Mouse (Mus musculus) heart, embryonic 12.5 days (tissue): ENCODE data around the gene Wnk1. TPM values are rescaled to one million over a fixed set of nuclear protein-coding genes. Genes with fewer than 3 reads are reported as not detected.

ENCODE experiments used
- ATAC-seq: fragments of 200-750 bp; cut with Nextera tagmentation; 2 replicates; pipeline ENCODE4 v1.8.0; 2017; ENCODE audit warnings: moderate TSS enrichment, moderate library complexity; ENCODE audit not compliant: insufficient number of reproducible peaks, low FRiP score
- H3K27ac ChIP-seq: fragments of 300-500 bp; sonication (generic); 2 replicates; pipeline ENCODE4 v1.5.1; 2016; ENCODE audit warnings: mild to moderate bottlenecking, moderate library complexity; ENCODE audit not compliant: poor library complexity, severe bottlenecking
- H3K27me3 ChIP-seq: fragments of 300-500 bp; sonication (generic); replicated peaks from 2 replicates; pipeline ENCODE4 v1.6.1; 2016; ENCODE audit warnings: mild to moderate bottlenecking, moderate library complexity
- H3K36me3 ChIP-seq: fragments of 300-500 bp; sonication (generic); 2 replicates; pipeline ENCODE4 v1.6.1; 2016; ENCODE audit warnings: mild to moderate bottlenecking, moderate library complexity
- H3K4me1 ChIP-seq: fragments of 300-500 bp; sonication (generic); replicated peaks from 2 replicates; pipeline ENCODE4 v1.6.1; 2016; ENCODE audit warnings: mild to moderate bottlenecking
- H3K4me2 ChIP-seq: fragments of 300-500 bp; sonication (generic); 2 replicates; pipeline ENCODE4 v1.6.1; 2016; ENCODE audit warnings: mild to moderate bottlenecking, moderate library complexity
- H3K4me3 ChIP-seq: fragments of 300-500 bp; sonication (generic); 2 replicates; pipeline ENCODE4 v1.5.1; 2016; ENCODE audit warnings: mild to moderate bottlenecking
- H3K9ac ChIP-seq: fragments of 300-500 bp; sonication (generic); 2 replicates; pipeline ENCODE4 v1.6.1; 2016; ENCODE audit warnings: mild to moderate bottlenecking, moderate library complexity
- H3K9me3 ChIP-seq: fragments of 300-500 bp; sonication (generic); replicated peaks from 2 replicates; pipeline ENCODE4 v1.6.1; 2016; ENCODE audit warnings: mild to moderate bottlenecking, moderate library complexity
- WGBS: fragments of 180-500 bp; shearing (Covaris S2); methylation state at CpG from one replicate; pipeline ENCODE4 v1.1.7; 2016; 5-methylcytosine and 5-hydroxymethylcytosine counted together
- polyA plus RNA-seq: library from polyadenylated mRNA; unstranded; fragments of >200 nt; fragmentation: Nextera tagmentation; extraction: Ambion mirVana; gene quantifications from 2 replicates; pipeline ENCODE4 v1.2.1, GENCODE M21; 2016

Gene Wnk1
- polyA plus RNA-seq, 1 experiment from 2014 or later = 94.6 TPM

DNA sequence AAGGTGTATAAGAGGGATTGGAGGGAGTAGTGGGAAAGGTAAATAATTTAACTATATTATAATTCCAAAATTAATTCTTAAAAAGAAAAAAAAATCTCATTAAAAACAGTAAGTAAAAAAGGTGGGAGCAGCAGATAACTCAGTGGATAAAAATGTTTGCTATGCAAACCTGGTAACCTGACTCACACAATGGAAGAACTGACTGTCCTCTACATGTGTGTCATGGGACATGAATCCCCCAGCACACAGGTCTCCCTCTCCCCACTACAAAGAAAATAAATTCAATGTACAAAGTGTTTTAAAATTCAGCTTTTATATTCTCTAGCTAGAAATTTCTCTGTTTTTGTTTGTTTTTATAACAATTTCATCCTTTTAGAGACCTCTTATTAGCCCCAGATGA, 27.9 kb downstream of the Wnk1 start:
- no peaks in the 10 kb centered on the region for H3K27me3 ChIP-seq
- no peaks in the 10 kb centered on the region for H3K36me3 ChIP-seq
- H3K4me1 ChIP-seq = no peaks in the 10 kb centered on the region
- H3K9ac ChIP-seq = no peak overlapping the region
- H3K4me3 ChIP-seq = no peak overlapping the region
- no peak overlapping the region for H3K4me2 ChIP-seq
- ATAC-seq = no peak
- no peak overlapping the region for H3K27ac ChIP-seq
- no peaks in the 10 kb centered on the region for H3K9me3 ChIP-seq

DNA sequence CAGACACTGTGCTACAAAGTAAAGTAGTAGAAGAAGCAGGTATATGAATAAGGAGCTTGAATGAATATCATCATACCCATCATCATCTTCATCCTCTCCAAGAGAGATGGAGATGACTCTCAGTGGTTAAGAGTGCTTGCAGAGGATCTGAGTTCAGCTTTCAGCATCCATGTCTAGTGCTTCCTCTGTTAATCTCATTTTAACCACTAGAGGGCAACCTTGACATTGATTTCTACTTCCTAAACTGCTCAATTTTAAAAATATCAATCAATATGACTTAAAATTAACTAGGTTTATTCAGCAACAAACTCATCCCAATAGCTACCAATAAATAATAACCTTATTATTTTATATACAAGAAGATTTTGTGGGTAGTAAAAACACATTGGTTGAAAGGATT, 36.8 kb downstream of the Wnk1 start:
- Histone ChIP-seq H3K4me3 (no peak overlapping the region), H3K27ac (no peak overlapping the region), H3K9me3 (no peaks in the 10 kb centered on the region), H3K36me3 (0 out of 2 replicates have a peak, but pooled peaks cover 3% of the 10 kb centered on the region), H3K4me2 (no peak overlapping the region), H3K27me3 (no peaks in the 10 kb centered on the region), H3K9ac (no peak overlapping the region), H3K4me1 (no peaks in the 10 kb centered on the region)
- ATAC-seq = no peak

DNA sequence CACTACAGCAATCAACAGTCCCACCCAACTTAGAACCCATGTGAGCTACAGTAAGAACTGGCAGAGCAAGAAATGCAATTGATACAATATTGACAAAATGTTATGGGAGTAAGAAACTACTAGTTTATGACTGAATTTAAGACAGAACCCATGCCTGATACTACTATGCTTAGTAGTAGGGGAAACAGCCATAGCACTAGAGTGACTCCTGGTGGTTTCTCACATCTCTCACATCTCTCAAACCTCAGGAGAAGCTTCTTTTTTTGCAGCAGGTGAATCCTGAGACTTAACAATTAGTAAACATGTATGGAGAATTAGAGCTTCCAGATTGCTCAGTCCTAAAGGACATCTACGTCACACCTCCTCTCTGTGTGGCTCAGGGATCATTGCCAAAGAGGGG, 42.0 kb downstream of the Wnk1 start:
- Histone ChIP-seq H3K4me2 (no peak overlapping the region), H3K27ac (no peak overlapping the region), H3K9ac (no peak overlapping the region), H3K9me3 (no peaks in the 10 kb centered on the region), H3K36me3 (peaks cover 6% of the 10 kb centered on the region), H3K4me1 (no peaks in the 10 kb centered on the region), H3K4me3 (no peak overlapping the region), H3K27me3 (no peaks in the 10 kb centered on the region)
- ATAC-seq = no peak
- WGBS = 83% methylated on average over 1 of the region's 1 CpGs

DNA sequence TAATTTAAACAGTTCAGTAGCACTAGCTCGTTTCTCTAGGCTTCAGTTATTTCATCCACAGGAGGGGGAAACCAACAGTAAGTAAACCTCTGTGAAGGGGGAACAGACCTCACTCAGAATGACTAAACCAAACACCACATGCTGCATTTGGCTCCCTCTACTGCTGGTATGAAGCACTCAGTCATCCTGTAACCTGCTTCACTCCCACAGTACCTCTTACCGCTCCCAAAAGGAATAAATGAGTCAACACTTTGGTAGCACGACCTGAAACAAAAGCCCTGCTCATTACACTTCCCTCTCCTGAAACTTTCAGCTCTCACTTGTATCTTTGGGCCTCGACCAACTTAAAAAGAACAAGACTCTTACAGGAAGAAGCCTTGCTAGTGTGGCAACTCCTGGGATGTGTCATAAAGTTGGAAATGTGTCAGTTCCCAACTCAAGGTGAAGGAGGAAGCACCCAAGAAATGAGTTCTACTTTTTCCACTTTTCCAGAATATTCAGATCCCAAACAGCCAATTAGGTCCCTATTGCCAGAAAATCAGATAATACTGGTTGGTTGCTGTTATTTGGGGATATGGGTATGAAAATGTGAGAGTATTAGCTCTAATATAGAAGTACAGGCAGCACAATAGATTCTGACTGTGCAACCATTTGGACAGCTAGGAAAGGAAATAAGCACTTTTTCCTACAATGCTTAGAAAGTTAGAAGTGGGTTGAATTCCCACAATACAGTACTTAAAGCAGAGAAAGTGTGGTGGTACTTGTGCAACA, 114.1 kb downstream of the Wnk1 start:
- Histone ChIP-seq H3K27me3 (no peaks in the 10 kb centered on the region), H3K4me1 (no peaks in the 10 kb centered on the region), H3K27ac (no peak overlapping the region), H3K4me3 (no peak overlapping the region), H3K36me3 (peaks cover 90% of the 10 kb centered on the region), H3K4me2 (no peak overlapping the region), H3K9ac (no peak overlapping the region), H3K9me3 (no peaks in the 10 kb centered on the region)
- 48% methylated on average over 4 of the region's 4 CpGs for WGBS
- ATAC-seq = no peak

DNA sequence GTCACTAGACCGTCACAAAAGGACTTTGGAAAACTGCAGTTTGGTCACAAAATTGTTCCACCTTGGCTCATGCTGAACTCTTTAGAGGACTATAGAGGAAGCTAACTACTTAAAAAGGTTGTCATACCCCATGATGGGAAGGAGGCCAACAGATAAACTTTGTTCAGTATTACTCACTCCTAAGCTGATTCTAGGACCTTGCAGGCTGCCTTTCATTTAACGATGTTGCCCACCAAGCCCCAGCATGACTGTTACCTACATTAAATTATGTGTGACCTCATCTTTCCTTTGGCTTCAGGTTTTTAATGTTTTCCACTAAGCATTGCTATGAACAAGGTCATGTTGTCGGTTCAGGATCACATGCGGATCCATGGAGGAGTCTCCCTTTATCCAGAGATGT, 115.9 kb downstream of the Wnk1 start:
- Histone ChIP-seq H3K4me3 (no peak overlapping the region), H3K9me3 (no peaks in the 10 kb centered on the region), H3K4me1 (no peaks in the 10 kb centered on the region), H3K27me3 (no peaks in the 10 kb centered on the region), H3K4me2 (no peak overlapping the region), H3K9ac (no peak overlapping the region), H3K27ac (no peak overlapping the region), H3K36me3 (peaks cover 89% of the 10 kb centered on the region)
- ATAC-seq = no peak
- 88% methylated on average over 4 of the region's 4 CpGs for WGBS

DNA sequence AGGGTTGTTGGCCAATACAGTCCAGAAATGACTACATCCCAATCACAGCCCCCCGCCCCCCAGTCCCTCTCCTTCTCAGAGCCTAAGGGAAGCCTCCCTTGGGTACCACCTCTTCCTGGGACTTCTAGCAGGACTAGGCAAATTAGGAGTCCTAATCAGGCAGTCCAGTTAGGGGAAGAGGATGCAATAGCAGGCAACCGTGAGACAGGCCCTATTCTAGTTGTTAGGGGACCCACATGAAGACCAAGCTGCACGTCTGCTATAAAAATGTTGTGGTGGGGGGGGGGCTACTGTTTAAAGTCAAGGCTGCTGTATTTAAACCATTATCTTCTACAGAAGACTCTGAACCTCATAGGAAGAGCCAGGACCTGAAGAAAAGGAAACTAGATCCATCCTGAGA, 116.3 kb downstream of the Wnk1 start:
- Histone ChIP-seq H3K27ac (no peak overlapping the region), H3K9me3 (no peaks in the 10 kb centered on the region), H3K27me3 (no peaks in the 10 kb centered on the region), H3K4me3 (no peak overlapping the region), H3K36me3 (peaks cover 89% of the 10 kb centered on the region), H3K4me2 (no peak overlapping the region), H3K9ac (no peak overlapping the region), H3K4me1 (no peaks in the 10 kb centered on the region)
- no peak for ATAC-seq
- WGBS = 85% methylated on average over 3 of the region's 3 CpGs

DNA sequence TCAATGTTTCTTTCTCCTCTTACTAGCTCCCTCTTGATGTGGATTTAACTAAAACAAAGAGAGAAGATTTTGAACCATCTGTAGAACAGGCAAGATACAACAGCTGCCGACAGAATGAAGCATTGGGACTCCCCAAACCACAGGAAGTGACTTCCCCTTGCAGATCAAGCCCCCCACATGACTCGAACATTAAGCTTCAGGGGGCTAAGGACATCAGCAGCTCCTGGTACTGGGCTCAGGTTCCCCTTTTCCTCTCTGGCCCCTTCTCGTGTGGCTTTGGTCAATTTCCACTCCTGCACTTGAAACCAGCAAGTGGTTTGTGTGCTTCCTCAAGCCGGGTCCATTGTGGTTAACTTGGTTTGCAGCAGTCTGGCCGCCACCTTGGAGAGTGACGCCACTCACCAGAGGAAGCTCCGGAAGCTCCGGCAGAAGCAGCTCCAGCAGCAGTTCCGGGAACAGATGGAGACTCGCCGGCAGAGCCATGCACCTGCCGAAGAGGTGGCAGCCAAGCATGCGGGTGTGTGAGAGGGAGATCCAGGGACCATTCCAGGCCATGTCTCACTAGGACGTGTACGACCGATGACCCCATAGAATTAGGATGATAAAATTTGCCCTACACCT, 119.8 kb downstream of the Wnk1 start:
- no peak overlapping the region for H3K4me3 ChIP-seq
- ATAC-seq = no peak
- no peak overlapping the region for H3K27ac ChIP-seq
- peaks cover 82% of the 10 kb centered on the region for H3K36me3 ChIP-seq
- 81% methylated on average over 16 of the region's 16 CpGs for WGBS
- H3K9me3 ChIP-seq = no peaks in the 10 kb centered on the region
- no peak overlapping the region for H3K4me2 ChIP-seq
- H3K27me3 ChIP-seq = no peaks in the 10 kb centered on the region
- H3K9ac ChIP-seq = no peak overlapping the region
- 0 out of 2 replicates have a peak, but pooled peaks cover 3% of the 10 kb centered on the region for H3K4me1 ChIP-seq

DNA sequence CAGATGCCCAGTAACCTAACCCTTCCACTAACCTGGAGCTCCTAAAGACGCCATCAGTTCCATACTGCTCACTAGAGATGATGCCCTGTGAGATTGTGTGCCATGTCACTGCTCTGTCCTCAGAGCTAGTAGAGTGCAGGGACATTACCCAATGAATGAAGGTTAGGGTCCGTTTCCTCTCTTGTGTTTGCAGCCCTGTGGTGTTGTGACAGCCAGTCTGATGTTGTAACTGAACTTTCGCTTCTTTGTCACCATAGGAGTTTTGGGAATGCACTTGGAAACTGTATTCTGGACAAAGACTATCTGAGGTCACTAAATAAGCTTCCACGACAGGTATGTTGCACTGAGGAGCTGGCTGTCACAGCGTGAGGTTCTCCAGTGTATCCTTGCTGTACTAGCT, 122.8 kb downstream of the Wnk1 start:
- WGBS = 86% methylated on average over 5 of the region's 5 CpGs
- H3K36me3 ChIP-seq = peaks cover 83% of the 10 kb centered on the region
- no peaks in the 10 kb centered on the region for H3K27me3 ChIP-seq

DNA sequence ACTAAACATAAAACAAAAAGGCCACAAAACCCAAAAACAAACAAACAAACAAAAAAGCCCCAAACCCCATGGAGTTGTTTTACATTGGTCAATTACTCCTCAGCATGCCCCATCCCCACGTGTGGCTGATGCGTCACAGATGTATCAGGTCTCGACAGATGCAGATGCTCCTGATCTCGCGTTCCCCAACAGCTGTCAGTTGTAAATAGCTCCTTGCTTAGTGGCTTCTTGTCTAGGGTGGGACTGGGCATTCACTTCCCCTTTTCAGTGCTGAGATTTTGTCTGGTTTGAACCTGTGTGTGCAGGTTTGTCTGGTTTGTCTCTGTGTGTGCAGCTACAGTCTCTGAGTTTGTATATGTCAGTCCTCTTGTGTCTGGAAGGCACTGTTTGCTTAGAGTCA, 126.4 kb downstream of the Wnk1 start:
- H3K4me3 ChIP-seq = no peak overlapping the region
- H3K4me2 ChIP-seq = no peak overlapping the region
- no peaks in the 10 kb centered on the region for H3K27me3 ChIP-seq
- ATAC-seq = no peak
- H3K27ac ChIP-seq = no peak overlapping the region
- H3K9ac ChIP-seq = no peak overlapping the region
- 75% methylated on average over 5 of the region's 5 CpGs for WGBS
- H3K9me3 ChIP-seq = no peaks in the 10 kb centered on the region
- 0 out of 2 replicates have a peak, but pooled peaks cover 3% of the 10 kb centered on the region for H3K4me1 ChIP-seq
- peaks cover 50% of the 10 kb centered on the region for H3K36me3 ChIP-seq

More for the DNA sequence above, 122.8 kb downstream of the Wnk1 start:
- Histone ChIP-seq H3K27ac (no peak overlapping the region), H3K9ac (no peak overlapping the region), H3K9me3 (no peaks in the 10 kb centered on the region), H3K4me2 (no peak overlapping the region), H3K4me3 (no peak overlapping the region), H3K4me1 (0 out of 2 replicates have a peak, but pooled peaks cover 3% of the 10 kb centered on the region)
- no peak for ATAC-seq

DNA sequence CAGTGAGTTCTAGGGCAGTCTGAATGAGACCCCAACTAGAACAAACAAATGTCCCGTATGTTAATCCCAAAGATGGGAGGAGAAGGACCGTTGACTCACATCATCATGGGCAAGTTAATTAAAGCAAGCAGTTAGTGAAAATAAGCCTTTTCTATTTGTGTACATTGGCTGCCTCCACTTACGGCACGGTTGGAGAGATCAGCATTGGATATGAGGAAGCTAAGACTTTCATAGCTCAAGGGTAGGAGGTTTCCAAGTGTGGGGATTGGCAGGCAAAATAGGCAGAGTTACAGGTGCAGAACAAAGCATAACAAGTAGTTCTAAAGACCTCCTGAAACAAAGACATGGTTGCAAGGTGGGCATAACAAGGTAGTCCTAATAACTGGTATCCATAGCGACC, 133.0 kb downstream of the Wnk1 start:
- Histone ChIP-seq H3K9me3 (no peaks in the 10 kb centered on the region), H3K27me3 (no peaks in the 10 kb centered on the region), H3K4me1 (peaks cover 4% of the 10 kb centered on the region), H3K36me3 (0 out of 2 replicates have a peak, but pooled peaks cover 7% of the 10 kb centered on the region), H3K4me2 (no peak overlapping the region), H3K9ac (no peak overlapping the region), H3K4me3 (no peak overlapping the region), H3K27ac (no peak overlapping the region)
- 89% methylated on average over 5 of the region's 5 CpGs for WGBS
- ATAC-seq = no peak

DNA sequence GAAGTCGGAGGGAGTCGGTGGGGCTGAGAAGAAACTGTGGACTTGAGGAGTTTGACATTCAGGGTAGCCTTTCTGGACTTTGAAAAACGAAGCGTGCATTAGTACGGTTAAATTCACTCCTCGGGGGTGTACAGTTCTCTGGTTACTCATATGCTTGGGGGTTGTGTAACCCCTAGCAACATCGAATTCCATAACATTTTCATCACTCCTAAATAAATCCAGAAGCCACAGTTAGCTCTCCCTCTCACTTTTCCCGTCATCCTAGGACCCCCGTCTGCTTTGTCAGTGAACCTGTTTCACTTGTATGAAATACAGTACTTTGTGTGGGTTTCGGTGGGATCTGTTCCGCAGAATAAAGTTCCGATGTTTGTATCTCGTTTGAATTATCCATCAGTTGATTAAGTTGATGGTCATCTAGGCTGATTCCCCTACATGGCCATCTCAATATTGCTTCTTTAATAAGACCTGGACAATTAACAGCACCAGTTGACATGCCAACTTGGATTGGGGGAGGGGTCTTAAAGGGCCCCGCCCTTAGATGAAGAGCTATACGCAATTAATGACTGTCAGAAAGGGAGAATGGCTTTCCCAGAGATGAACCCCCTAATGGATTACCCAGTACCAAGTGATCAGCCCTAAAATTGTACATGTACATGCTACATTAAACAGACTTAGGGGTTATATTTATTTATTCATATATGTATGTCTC, 135.2 kb downstream of the Wnk1 start:
- H3K4me3 ChIP-seq = peak overlapping the region; percentile 91
- 0 out of 2 replicates have a peak, but pooled peaks have one; percentile 2 for ATAC-seq
- WGBS = 20% methylated on average over 15 of the region's 15 CpGs

More for the DNA sequence above, 135.2 kb downstream of the Wnk1 start:
- no peaks in the 10 kb centered on the region for H3K9me3 ChIP-seq
- no peaks in the 10 kb centered on the region for H3K27me3 ChIP-seq
- H3K4me2 ChIP-seq = peak overlapping the region; percentile 86
- 0 out of 2 replicates have a peak, but pooled peaks cover 7% of the 10 kb centered on the region for H3K36me3 ChIP-seq
- H3K9ac ChIP-seq = peak overlapping the region; percentile 93
- peak overlapping the region; percentile 98 for H3K27ac ChIP-seq
- H3K4me1 ChIP-seq = peaks cover 4% of the 10 kb centered on the region
